Mouse (Mus musculus) limb, embryonic 12.5 days (tissue): Measurements from ENCODE around the gene Dtd1. TPM values are rescaled to one million over a fixed set of nuclear protein-coding genes. Genes with fewer than 3 reads are reported as not detected.

Experiments
- ATAC-seq: fragments of 200-750 bp; cut with Nextera tagmentation; 2 replicates; pipeline ENCODE4 v1.8.0; 2017; ENCODE audit warnings: low read depth, moderate TSS enrichment; ENCODE audit not compliant: insufficient number of reproducible peaks, insufficient read depth, low FRiP score, low TSS enrichment
- H3K27ac ChIP-seq: fragments of 300-500 bp; sonication (generic); 2 replicates; pipeline ENCODE4 v1.5.1; 2016; ENCODE audit warnings: mild to moderate bottlenecking, moderate library complexity
- H3K27me3 ChIP-seq: fragments of 300-500 bp; sonication (generic); 2 replicates; pipeline ENCODE4 v1.6.1; 2016; ENCODE audit warnings: mild to moderate bottlenecking, moderate library complexity
- H3K36me3 ChIP-seq: fragments of 300-500 bp; sonication (generic); 2 replicates; pipeline ENCODE4 v1.6.1; 2016; ENCODE audit warnings: mild to moderate bottlenecking, moderate library complexity
- H3K4me1 ChIP-seq: fragments of 300-500 bp; sonication (generic); replicated peaks from 2 replicates; pipeline ENCODE4 v1.6.1; 2016
- H3K4me2 ChIP-seq: fragments of 300-500 bp; sonication (generic); 2 replicates; pipeline ENCODE4 v1.6.1; 2016; ENCODE audit warnings: mild to moderate bottlenecking, moderate library complexity
- H3K4me3 ChIP-seq: fragments of 300-500 bp; sonication (generic); replicated peaks from 2 replicates; pipeline ENCODE4 v1.5.1; 2016; ENCODE audit warnings: mild to moderate bottlenecking
- H3K9ac ChIP-seq: fragments of 300-500 bp; sonication (generic); replicated peaks from 2 replicates; pipeline ENCODE4 v1.6.1; 2016; ENCODE audit warnings: mild to moderate bottlenecking, moderate library complexity
- H3K9me3 ChIP-seq: fragments of 300-500 bp; sonication (generic); 2 replicates; pipeline ENCODE4 v1.6.1; 2016; ENCODE audit warnings: mild to moderate bottlenecking, moderate library complexity
- WGBS: fragments of 180-500 bp; shearing (Covaris S2); methylation state at CpG from one replicate; pipeline ENCODE4 v1.1.7; 2016; 5-methylcytosine and 5-hydroxymethylcytosine counted together
- microRNA-seq: library from miRNA; unstranded; fragments of <30 nt; microRNA quantifications from one replicate; pipeline ENCODE4, GENCODE M21; 2017
- polyA plus RNA-seq: library from polyadenylated mRNA; unstranded; fragments of >200 nt; fragmentation: Nextera tagmentation; extraction: Ambion mirVana; gene quantifications from 2 replicates; pipeline ENCODE4 v1.2.1, GENCODE M21; 2016

Dtd1 gene
- polyA plus RNA-seq, 1 experiment from 2014 or later = 39.5 TPM

- no peaks in the 10 kb centered on the region for H3K27me3 ChIP-seq
- H3K4me2 ChIP-seq = no peak overlapping the region
- no peak for ATAC-seq
- H3K9me3 ChIP-seq = no peaks in the 10 kb centered on the region
- WGBS = 93% methylated on average over 6 of the region's 6 CpGs
- no peak overlapping the region for H3K9ac ChIP-seq
- no peak overlapping the region for H3K27ac ChIP-seq
- H3K36me3 ChIP-seq = no peaks in the 10 kb centered on the region
- no peak overlapping the region for H3K4me3 ChIP-seq
- H3K4me1 ChIP-seq = no peaks in the 10 kb centered on the region
These were observed 184.1 kb downstream of the Dtd1 start for GRCm38 (mm10) chr2:144783831-144784230.

- H3K9ac ChIP-seq = no peak overlapping the region
- 53% methylated on average over 14 of the region's 14 CpGs for WGBS
- H3K4me3 ChIP-seq = no peak overlapping the region
- no peak overlapping the region for H3K4me2 ChIP-seq
- no peaks in the 10 kb centered on the region for H3K36me3 ChIP-seq
- 0 out of 2 replicates have a peak, but pooled peaks cover 3% of the 10 kb centered on the region for H3K4me1 ChIP-seq
- H3K9me3 ChIP-seq = 0 out of 2 replicates have a peak, but pooled peaks cover 5% of the 10 kb centered on the region
- no peaks in the 10 kb centered on the region for H3K27me3 ChIP-seq
- no peak overlapping the region for H3K27ac ChIP-seq
- ATAC-seq = no peak
These were observed 192.1 kb downstream of the Dtd1 start for GRCm38 (mm10) chr2:144791671-144792294.

DNA sequence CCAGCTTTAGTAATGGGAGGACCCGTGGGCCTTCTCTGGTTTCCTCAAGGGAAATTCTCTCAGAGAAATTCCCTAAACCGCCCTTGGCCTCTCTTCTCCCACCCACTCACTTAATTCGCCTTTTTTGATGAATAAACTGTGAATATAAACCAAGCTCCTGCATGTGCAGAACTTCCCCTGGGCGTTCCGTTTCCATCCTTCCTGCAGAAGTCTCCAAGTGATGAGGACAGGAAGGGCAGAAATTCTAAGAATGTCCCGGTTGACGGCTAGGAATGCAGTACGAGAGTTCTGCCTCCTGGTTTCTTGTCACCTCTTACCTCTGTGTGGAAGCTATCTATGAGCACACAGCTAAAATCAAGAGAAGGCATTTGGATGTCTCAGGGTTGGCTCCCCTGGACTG lies 197.8 kb downstream of the Dtd1 start:
- H3K4me3 ChIP-seq = no peak overlapping the region
- no peak overlapping the region for H3K9ac ChIP-seq
- H3K9me3 ChIP-seq = no peaks in the 10 kb centered on the region
- H3K4me1 ChIP-seq = 0 out of 2 replicates have a peak, but pooled peaks cover under 1% of the 10 kb centered on the region
- no peaks in the 10 kb centered on the region for H3K27me3 ChIP-seq
- no peaks in the 10 kb centered on the region for H3K36me3 ChIP-seq
- no peak overlapping the region for H3K4me2 ChIP-seq
- ATAC-seq = no peak
- 79% methylated on average over 8 of the region's 8 CpGs for whole genome bisulfite sequencing
- no peak overlapping the region for H3K27ac ChIP-seq

- H3K27ac ChIP-seq = peak overlapping the region; percentile 30; the same call in 1 of the 2 replicates
- H3K9me3 ChIP-seq = no peaks in the 10 kb centered on the region
- no peak overlapping the region for H3K4me2 ChIP-seq
- WGBS = 44% methylated on average over 15 of the region's 15 CpGs
- H3K4me3 ChIP-seq = no peak overlapping the region
- H3K27me3 ChIP-seq = no peaks in the 10 kb centered on the region
- no peaks in the 10 kb centered on the region for H3K36me3 ChIP-seq
- H3K9ac ChIP-seq = no peak overlapping the region
- peak; percentile 69 for ATAC-seq
- H3K4me1 ChIP-seq = peaks cover 15% of the 10 kb centered on the region
These were observed 208.4 kb downstream of the Dtd1 start for GRCm38 (mm10) chr2:144807766-144808754.

Small RNA genes within 50 kb of the gene (microRNA-seq; reads per million reads assigned to microRNA genes)
- gene Gm24823 = not detected

Other genes starting within 250 kb of the Dtd1 start
- gene Kat14, start 230.9 kb upstream of the Dtd1 start, polyA plus RNA-seq = 54.6 and 54.7 TPM in 2 replicates
- 0.60 and 1.5 TPM in 2 replicates for gene Pet117, start 230.9 kb upstream of the Dtd1 start, polyA plus RNA-seq
- gene Dzank1, start 72.5 kb upstream of the Dtd1 start, polyA plus RNA-seq = 1.1 and 1.8 TPM in 2 replicates
- gene Polr3f, start 72.2 kb upstream of the Dtd1 start, polyA plus RNA-seq = 35.0 and 36.4 TPM in 2 replicates
- gene Rbbp9, start 49.0 kb upstream of the Dtd1 start, polyA plus RNA-seq = 58.2 and 62.5 TPM in 2 replicates
- gene Sec23b, start 43.7 kb upstream of the Dtd1 start, polyA plus RNA-seq = 97.5 and 105 TPM in 2 replicates
- 43.3 and 46.0 TPM in 2 replicates for gene Smim26, start 5.8 kb upstream of the Dtd1 start, polyA plus RNA-seq
- not detected in 2 replicates for gene Scp2d1, start 223.8 kb downstream of the Dtd1 start, polyA plus RNA-seq